Mouse (Mus musculus) regulatory T cell (primary cell): Measurements from ENCODE around the gene Esrrg.

ENCODE experiments used
- in situ Hi-C: fragments of 300-600 bp; cut with MboI, MseI; formaldehyde crosslinking; loops from one replicate; pipeline ENCODE4 v1.15.1; 2025; ENCODE audit warnings: high pct_unique_total_duplicates

Esrrg gene

GRCm38 (mm10) chr1:187983177-187983576, 374.6 kb downstream of the Esrrg start:
- in situ Hi-C loops = no loop called here

GRCm38 (mm10) chr1:187990161-187990560, 381.6 kb downstream of the Esrrg start:
- in situ Hi-C loops = no loop called here

GRCm38 (mm10) chr1:187997584-187998338, 389.2 kb downstream of the Esrrg start:
- in situ Hi-C loops = no loop called here

- in situ Hi-C loops = no loop called here
These were observed 390.5 kb downstream of the Esrrg start for GRCm38 (mm10) chr1:187999121-187999520.

- in situ Hi-C loops = no loop called here
These were observed 391.6 kb downstream of the Esrrg start for GRCm38 (mm10) chr1:188000189-188000588.

- in situ Hi-C loops = no loop called here
These were observed 398.4 kb downstream of the Esrrg start for GRCm38 (mm10) chr1:188006820-188007491.

GRCm38 (mm10) chr1:188008476-188008875, 399.9 kb downstream of the Esrrg start:
- in situ Hi-C loops = no loop called here

- in situ Hi-C loops = no loop called here
These were observed 401.3 kb downstream of the Esrrg start for GRCm38 (mm10) chr1:188009868-188010267.

GRCm38 (mm10) chr1:188010860-188011259, 402.3 kb downstream of the Esrrg start:
- in situ Hi-C loops = no loop called here

GRCm38 (mm10) chr1:188014411-188014810, 405.8 kb downstream of the Esrrg start:
- in situ Hi-C loops = no loop called here

GRCm38 (mm10) chr1:188017956-188018862, 409.6 kb downstream of the Esrrg start:
- in situ Hi-C loops = no loop called here

GRCm38 (mm10) chr1:188029205-188029604, 420.6 kb downstream of the Esrrg start:
- in situ Hi-C loops = no loop called here

GRCm38 (mm10) chr1:188030116-188030515, 421.5 kb downstream of the Esrrg start:
- in situ Hi-C loops = no loop called here

- in situ Hi-C loops = no loop called here
These were observed 422.7 kb downstream of the Esrrg start for GRCm38 (mm10) chr1:188031276-188031675.

GRCm38 (mm10) chr1:188035957-188036356, 427.4 kb downstream of the Esrrg start:
- in situ Hi-C loops = no loop called here

GRCm38 (mm10) chr1:188046691-188047121, 438.1 kb downstream of the Esrrg start:
- in situ Hi-C loops = no loop called here

GRCm38 (mm10) chr1:188047148-188047547, 438.6 kb downstream of the Esrrg start:
- in situ Hi-C loops = no loop called here

GRCm38 (mm10) chr1:188055888-188056287, 447.3 kb downstream of the Esrrg start:
- in situ Hi-C loops = no loop called here

- in situ Hi-C loops = no loop called here
These were observed 449.3 kb downstream of the Esrrg start for GRCm38 (mm10) chr1:188057892-188058291.

GRCm38 (mm10) chr1:188059006-188059405, 450.4 kb downstream of the Esrrg start:
- in situ Hi-C loops = no loop called here

- in situ Hi-C loops = no loop called here
These were observed 451.9 kb downstream of the Esrrg start for GRCm38 (mm10) chr1:188060493-188060892.

GRCm38 (mm10) chr1:188068833-188069232, 460.2 kb downstream of the Esrrg start:
- in situ Hi-C loops = no loop called here
